Mouse (Mus musculus): Measurements from ENCODE around the gene Ehd4.

The Ehd4 gene

DNA sequence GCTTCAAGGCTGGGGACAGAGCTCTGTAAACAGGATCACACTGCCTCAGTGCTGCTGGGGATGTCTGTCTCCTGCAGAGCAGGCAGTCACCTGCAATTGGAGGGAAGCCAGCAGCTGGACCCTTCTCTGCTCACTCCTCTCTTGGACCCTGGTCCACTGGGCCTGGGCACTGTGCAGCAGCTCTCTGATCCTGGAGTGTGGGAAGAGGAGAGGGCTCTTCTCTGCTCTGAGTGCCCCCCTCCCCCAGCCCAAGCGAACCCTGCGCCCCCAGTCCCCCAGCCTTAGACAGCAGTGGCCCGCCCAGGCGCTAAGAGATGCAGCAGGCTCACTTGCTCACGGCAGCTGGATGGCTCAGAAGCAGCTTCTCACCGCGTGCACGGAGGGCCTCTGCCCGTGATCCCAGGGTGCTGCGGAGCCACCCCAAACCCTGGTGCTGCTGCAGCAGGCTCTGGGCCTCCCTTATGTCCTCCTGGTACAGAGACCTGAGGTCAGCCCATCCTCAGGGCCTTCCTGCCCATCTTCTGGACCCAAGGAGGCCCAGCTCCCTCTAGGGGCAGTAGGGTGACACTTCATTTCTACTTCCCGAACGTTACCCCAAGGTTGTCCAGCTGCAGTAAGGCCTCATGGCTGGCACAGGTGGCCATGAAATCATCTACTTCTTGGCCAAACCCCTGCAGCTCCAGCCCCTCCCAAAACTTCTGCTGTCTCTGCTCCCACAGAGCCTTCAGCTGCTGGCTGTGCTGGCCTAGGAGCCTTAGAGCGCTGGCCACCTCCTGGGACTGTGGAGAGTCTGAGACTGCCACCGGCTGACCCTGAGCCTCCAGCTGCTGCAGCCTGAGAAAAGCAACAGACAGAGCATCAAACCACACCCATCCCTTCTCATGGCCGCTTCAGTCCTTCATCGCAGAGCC is 85.6 kb downstream of the Ehd4 start:
- DNase-seq (ENCODE audit: low spot score): no peak

DNA sequence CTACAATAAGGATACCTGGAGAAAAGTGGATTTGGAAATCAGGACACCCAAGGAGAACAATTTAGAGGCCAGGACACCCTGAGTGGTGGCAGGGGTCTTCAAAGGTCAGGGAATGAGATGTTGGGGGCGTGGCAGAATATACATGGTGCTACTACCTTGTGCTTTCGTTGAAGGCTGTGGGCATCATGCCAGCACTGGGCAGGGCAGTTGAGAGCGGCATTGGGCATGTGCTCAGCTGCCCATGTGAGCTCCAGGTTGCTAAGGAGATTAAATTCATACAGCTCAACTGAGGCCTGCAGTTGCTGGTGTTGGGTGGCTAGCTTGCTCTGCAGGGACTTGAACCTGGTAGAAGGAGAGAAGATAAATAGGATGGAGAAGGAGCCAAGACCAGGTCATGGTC is 88.2 kb downstream of the Ehd4 start:
- DNase-seq (ENCODE audit: low spot score): no peak

DNA sequence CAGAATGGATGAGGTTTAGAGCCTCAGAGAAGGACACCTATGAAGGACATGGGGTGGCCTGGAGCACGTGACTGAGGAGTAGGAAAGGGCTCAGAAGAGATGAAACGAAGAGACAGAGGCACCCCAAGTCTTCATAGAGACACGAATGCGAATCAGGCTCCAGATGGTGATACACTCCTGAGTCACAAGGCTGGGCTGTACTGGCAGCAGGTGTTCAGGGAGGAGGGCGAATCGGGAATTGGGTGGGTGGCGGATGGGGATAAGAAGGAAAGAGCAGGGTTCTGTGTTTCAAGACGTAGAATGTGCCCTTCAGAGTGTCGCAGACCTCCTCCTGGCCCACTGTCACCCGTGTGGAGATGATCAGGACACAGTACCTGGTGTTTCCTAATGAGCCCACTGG is 89.2 kb downstream of the Ehd4 start:
- no peak for DNase-seq (ENCODE audit: low spot score)

GRCm38 (mm10) chr2:120064639-120065038 is 89.8 kb downstream of the Ehd4 start:
- DNase-seq (ENCODE audit: low spot score): no peak

DNA sequence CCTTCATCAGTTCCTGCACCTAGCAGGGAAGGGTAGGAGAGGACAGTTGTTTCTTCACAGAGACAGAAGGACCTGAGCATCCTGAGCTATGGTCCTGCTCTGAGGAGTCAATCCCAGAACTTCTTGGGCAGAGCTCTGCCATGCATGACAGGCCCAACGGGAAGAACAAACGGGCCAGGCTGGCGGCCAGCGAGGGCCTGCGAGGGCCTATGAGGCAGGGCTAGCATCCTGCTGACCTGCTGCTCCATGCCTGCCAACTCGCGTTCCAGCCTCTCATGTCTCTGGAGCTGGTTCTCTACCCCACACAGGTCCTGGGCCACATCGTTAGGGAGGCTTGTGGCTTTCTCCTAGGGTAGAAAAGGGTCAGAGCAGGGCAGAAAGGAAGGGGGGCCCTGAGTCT is 92.2 kb downstream of the Ehd4 start:
- no peak for DNase-seq (ENCODE audit: low spot score)

GRCm38 (mm10) chr2:120060651-120061050 is 93.8 kb downstream of the Ehd4 start:
- no peak for DNase-seq (ENCODE audit: low spot score)

GRCm38 (mm10) chr2:120060190-120060589 is 94.2 kb downstream of the Ehd4 start:
- DNase-seq (ENCODE audit: low spot score): no peak

DNA sequence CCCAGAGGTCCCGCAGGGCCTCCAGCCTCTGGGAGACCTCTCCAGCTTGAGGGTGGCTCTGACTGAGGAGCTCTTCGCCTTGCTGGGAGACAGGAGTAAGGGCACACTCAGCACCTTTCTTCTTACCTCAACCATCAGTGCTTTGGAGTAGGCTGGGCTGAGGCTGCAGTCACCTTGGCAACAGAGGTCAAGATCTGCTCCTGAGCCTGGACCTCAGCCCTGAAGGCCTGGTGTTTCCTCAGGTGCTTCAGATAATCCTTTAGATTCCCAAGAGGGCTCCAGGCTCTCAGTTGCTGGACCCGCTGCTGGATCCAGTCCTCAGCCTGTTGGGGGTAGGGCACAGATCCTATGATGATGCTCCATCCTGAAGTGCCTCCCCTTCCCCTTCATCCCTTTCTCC is 94.9 kb downstream of the Ehd4 start:
- DNase-seq (ENCODE audit: low spot score): no peak

GRCm38 (mm10) chr2:120058818-120059217 is 95.6 kb downstream of the Ehd4 start:
- no peak for DNase-seq (ENCODE audit: low spot score)

DNA sequence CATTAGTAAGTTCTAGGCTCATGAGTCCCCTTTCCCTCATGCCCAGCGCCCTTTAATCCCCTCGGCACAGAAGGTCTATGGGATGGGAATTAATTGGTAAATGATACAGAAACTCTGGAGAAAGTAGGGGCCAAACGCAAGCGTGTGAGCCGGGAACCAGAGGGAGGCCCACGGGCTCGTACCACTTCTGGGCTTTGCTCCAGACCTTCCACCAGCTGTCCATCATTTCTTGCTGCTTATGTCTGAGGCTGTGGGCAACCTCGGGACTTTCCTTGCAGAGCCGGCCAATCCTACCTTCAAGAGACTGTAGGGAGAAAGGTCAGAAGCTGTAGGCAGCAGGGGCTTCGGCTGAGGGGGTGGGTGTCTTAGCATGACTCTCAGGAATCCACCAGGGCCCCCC is 98.5 kb downstream of the Ehd4 start:
- DNase-seq (ENCODE audit: low spot score): no peak

GRCm38 (mm10) chr2:120054771-120055552 is 99.4 kb downstream of the Ehd4 start:
- peak; percentile 72 for DNase-seq (ENCODE audit: low spot score)

- peak; percentile 64 for DNase-seq (ENCODE audit: low spot score)
These were observed 103.0 kb downstream of the Ehd4 start for GRCm38 (mm10) chr2:120051405-120051804.

DNA sequence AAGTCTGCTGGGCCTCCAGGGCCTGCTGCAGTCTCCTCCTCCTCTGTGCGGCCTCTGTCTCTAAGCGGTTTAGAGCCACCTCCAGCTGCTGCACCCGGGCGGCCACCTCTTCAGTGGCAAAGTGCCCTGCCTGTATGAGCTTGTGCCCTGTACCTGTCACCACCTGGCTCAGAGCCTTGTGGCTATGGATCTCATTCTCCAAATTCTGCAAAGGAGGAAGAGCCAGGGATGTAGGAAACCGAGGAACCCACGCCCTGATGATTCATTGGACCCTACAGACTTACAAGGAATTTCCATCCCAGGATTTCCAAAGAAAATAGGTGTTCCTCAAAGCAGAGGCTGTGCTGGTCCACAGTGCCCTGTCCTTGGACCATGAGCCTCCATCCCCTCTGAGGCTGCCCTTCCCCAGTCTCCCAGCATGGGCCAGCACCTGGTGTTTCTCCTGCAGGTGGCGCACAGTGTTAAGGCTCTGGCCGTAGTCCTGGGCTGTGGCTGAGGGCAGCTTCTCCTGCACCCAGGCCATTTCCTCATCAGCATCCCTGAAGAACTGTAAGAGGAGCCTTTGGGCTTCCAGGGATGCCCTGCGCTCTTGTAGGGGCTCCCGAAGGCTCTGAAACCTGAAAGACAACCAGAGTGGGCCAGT is 104.7 kb downstream of the Ehd4 start:
- DNase-seq (ENCODE audit: low spot score): peak; percentile 81

DNA sequence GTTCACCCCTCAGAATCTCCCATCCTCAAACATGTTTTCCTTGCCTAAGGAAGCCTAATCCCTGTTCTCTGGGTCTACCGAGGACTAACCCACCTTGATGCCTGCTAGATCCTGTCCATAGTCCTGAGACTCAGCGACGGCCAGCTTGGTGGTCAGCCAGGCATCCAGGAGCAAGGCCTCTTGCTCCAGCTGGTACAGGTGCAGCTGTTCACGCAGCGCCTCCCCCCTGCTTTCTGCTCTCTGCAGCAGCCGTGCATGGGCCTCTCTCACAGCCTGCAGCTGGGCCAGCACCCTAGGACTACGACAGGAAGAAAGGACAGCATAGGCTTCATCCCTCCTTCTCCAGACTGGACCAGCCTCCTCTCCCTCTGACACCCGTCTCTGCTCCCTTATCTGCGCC is 106.2 kb downstream of the Ehd4 start:
- no peak for DNase-seq (ENCODE audit: low spot score)

- no peak for DNase-seq (ENCODE audit: low spot score)
These were observed 107.7 kb downstream of the Ehd4 start for GRCm38 (mm10) chr2:120046486-120047310.

DNA sequence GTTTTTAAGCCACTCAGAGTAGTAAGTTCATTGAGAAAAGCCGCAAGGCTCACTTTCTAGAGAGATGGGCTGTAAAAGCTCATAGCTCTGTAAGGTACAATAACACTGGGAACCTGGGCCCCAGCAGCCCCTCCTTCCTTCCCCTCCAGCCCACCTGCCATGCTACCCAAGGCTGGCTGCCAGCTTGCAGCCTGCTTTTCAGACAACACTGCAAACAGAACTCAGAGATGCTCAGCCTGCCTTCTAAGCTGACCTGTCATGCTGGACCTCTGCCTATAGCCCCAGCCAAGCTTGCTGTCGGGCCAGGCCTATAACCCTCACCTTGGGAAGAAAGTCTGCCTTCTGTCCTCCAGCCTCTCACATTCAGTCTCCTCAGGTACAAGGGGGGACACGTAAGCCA is 109.7 kb downstream of the Ehd4 start:
- DNase-seq (ENCODE audit: low spot score): no peak

- DNase-seq (ENCODE audit: low spot score): no peak
These were observed 110.3 kb downstream of the Ehd4 start for GRCm38 (mm10) chr2:120044101-120044603.

DNA sequence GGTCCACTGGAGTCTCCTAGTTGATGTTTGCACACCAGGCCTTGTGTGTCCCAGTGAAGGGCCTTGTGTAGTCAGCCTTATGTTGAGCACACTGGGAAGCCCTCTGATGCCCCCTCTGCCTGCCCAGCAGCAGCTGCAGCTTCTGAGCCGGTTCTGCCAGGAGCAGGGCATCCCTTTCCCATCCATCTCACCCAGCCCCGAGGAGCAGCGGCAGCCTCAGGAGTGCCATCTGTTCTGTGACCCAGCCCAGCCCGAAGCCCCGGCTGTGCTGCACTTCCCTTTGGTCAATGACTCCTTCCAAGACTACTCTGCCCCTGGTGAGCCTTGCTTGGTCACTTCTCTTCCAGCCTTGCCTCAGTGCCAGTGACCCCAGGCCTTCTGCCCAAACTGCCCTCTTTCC is 113.4 kb downstream of the Ehd4 start:
- no peak for DNase-seq (ENCODE audit: low spot score)

Measured in testis, postnatal 10 days (tissue).